ENCODE assay signal across 19 mouse cellular contexts in genomic region chr10:21400031-21400430, GRCm38 (mm10). TPM values are rescaled to one million over a fixed set of nuclear protein-coding genes. Genes with fewer than 3 reads are reported as not detected.
A peak's percentile ranks its signal among the peaks of the same experiment; 100 is the strongest.
DNase-seq lines count a peak whose midpoint lies in the region; ATAC-seq lines count a peak whose summit lies in the region.
"Had no signal": no experiment of that assay in that cellular context is flagged by ENCODE, and none has a peak within 500 bp of the region (broad histone marks: within the 10 kb centered on the region; RNA-seq: fewer than 3 reads in every experiment).

No protein-coding gene starts in this region.

- peak; percentile 12; the same call in 1 of the 2 replicates for ATAC-seq in kidney, embryonic 16.5 days (ENCODE audit: low FRiP score, low TSS enrichment)
- peak; percentile 33; the same call in 1 of the 2 replicates for ATAC-seq in common myeloid progenitor, adult 5-6 weeks (replicated peaks; ENCODE audit: low read depth, poor library complexity, severe bottlenecking)
- no peak for ATAC-seq in monocyte, adult 5-6 weeks (replicated peaks; ENCODE audit: insufficient number of reproducible peaks, low FRiP score, low TSS enrichment, poor library complexity, severe bottlenecking)

- no peaks in the 10 kb centered on the region for H3K9me3 ChIP-seq in kidney, embryonic 16.5 days (ENCODE audit: low read length)
- H3K9me3 ChIP-seq: embryonic facial prominence, embryonic 10.5 days; G1E; midbrain, embryonic 10.5 days had no signal

- H3K9ac ChIP-seq in kidney, embryonic 16.5 days (replicated peaks; ENCODE audit: low read length) = no peak overlapping the region
- H3K9ac ChIP-seq: hindbrain, embryonic 14.5 days had no signal

- H3K4me3 ChIP-seq in kidney, embryonic 16.5 days (ENCODE audit: low read length) = no peak overlapping the region
- H3K4me3 ChIP-seq: embryonic facial prominence, embryonic 10.5 days; midbrain, embryonic 10.5 days; myocyte had no signal

- H3K27ac ChIP-seq in kidney, embryonic 16.5 days (ENCODE audit: low read length) = 0 out of 2 replicates have a peak overlapping the region, but pooled peaks have one; percentile 53
- H3K27ac ChIP-seq: embryonic facial prominence, embryonic 10.5 days; hindbrain, embryonic 14.5 days had no signal

- H3K4me2 ChIP-seq in kidney, embryonic 16.5 days (replicated peaks; ENCODE audit: low read depth, low read length) = no peak overlapping the region
- H3K4me2 ChIP-seq: hindbrain, embryonic 14.5 days had no signal

- H3K4me1 ChIP-seq in kidney, embryonic 16.5 days (ENCODE audit: insufficient read depth, low read length) = peaks cover 11% of the 10 kb centered on the region

- WGBS in kidney, embryonic 16.5 days = 45% methylated on average over 7 of the region's 7 CpGs

- H3K27me3 ChIP-seq in kidney, embryonic 16.5 days (ENCODE audit: insufficient read depth, low read length) = no peaks in the 10 kb centered on the region

- intact Hi-C loops in heart, postnatal 10 days (cut with DNase I) = no loop called here

- no peak for DNase-seq in kidney, postnatal 25 days
- peak; percentile 16 to 19 for DNase-seq in heart, adult 9 months (ENCODE audit: low spot score in 2 of 2)
- DNase-seq in heart, postnatal 10 days = peak; percentile 36 to 55
- no peak for DNase-seq in right cerebral cortex, postnatal 10 days (ENCODE audit: low spot score in 2 of 2)
- DNase-seq: cerebellum, postnatal 14 days; gastrocnemius, postnatal 10 days; lung, postnatal 10 days; retina, postnatal 1 day; thymus, adult 18-20 months had no signal

- H3K36me3 ChIP-seq in kidney, embryonic 16.5 days (ENCODE audit: insufficient read depth, low read length) = no peaks in the 10 kb centered on the region
- H3K36me3 ChIP-seq: embryonic facial prominence, embryonic 10.5 days; G1E; midbrain, embryonic 10.5 days had no signal

RNA-seq across cellular contexts. Expression of gene Aldh8a1, which starts 22.9 kb away (rescaled TPM):
- 4.5 and 5.1 TPM in 2 replicates for polyA plus RNA-seq in kidney, embryonic 16.5 days (2015; fragmentation: Nextera tagmentation; extraction: Ambion mirVana)
- total RNA-seq in common myeloid progenitor, adult 5-6 weeks (2017) = not detected in 2 replicates
- not detected for total RNA-seq in heart, postnatal 10 days (2021)
- not detected in 3 replicates for total RNA-seq in monocyte, adult 5-6 weeks (2017)
- total RNA-seq: left cerebral cortex, postnatal 10 days had no signal
- polyA plus RNA-seq: G1E; hindbrain, embryonic 14.5 days; myocyte; small intestine, adult 2 months had no signal

Comparison
In these comparisons a context has a peak if more than half of its experiments do, and no peak if none do; other contexts are left out.
1. DNase-seq: peak in heart, adult 9 months (2 of 2) and heart, postnatal 10 days (2 of 2); none in kidney, postnatal 25 days (0 of 2) and right cerebral cortex, postnatal 10 days (0 of 2).